Mouse (Mus musculus): ENCODE data around the gene Parp11.

DNA sequence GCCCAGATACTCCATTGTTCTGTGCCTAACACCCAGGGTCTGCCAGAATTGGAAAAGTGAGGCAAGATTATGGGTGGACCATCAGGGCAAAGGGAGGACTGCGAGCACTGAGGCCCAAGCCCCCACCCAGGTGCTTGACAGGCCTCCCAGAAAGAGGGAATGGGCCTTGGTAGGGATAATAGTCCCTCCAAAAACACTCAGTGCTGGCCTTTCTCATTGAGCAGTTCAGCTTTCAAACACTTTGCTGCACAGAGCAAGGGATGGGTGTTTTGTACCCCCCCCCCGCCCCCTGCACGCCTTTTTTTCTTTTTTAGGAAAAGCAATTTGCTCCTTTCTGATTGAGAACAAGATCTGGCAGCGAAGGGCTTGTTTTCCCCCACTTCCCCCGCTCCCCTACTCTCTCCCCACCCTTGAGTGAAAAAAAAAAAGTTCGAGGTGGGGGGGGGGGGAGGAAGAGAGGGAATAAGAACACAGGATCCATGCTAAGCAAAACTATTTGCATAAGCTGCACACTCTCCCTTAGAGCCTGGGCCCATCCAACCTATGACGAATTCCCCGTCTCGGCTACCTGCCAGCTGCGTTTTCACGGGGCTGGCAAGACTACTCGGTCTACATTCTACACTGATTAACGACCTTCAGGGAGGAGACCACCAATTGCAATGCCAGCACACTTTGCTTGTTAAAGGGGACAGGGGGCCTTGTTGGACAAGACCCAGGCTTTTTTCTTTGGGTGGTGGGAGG lies 42.4 kb upstream of the Parp11 start:
- TF ChIP-seq TAL1 (IDR thresholded peaks at IDR 0.05; ENCODE audit: low read length): no peak
- no peak for TF ChIP-seq GATA1 (IDR thresholded peaks at IDR 0.05; ENCODE audit: low read length)
